Mouse (Mus musculus) CH12.LX (cell line): ENCODE data around the gene Muc3.

Experiments
- BHLHE40 ChIP-seq: IDR thresholded peaks from 2 replicates; pipeline ENCODE4 v1.6.1; 2011; ENCODE audit warnings: mild to moderate bottlenecking, low read depth, low read length, improper control_type of control experiment
- CTCF ChIP-seq, 2 experiments: IDR thresholded peaks in 1 of 2; conservative IDR thresholded peaks in 1 of 2; 2 replicates each; pipeline ENCODE4 v1.5.1; 2011 to 2012; ENCODE audit warnings: low read depth in 2 of 2, low read length in 2 of 2, improper control_type of control experiment in 1 of 2, inconsistent platforms in 1 of 2, mild to moderate bottlenecking in 1 of 2, moderate library complexity in 1 of 2
- EP300 ChIP-seq: IDR thresholded peaks from 2 replicates; pipeline ENCODE4 v1.6.1; 2011; ENCODE audit warnings: low read length, improper control_type of control experiment
- IRF4 ChIP-seq: IDR thresholded peaks from 2 replicates; pipeline ENCODE4 v1.6.1; 2014; ENCODE audit warnings: low read depth, mild to moderate bottlenecking, inconsistent platforms, low read length, improper control_type of control experiment
- JUND ChIP-seq: conservative IDR thresholded peaks from 2 replicates; pipeline ENCODE4 v1.6.1; 2011; ENCODE audit warnings: low read depth, low read length, improper control_type of control experiment
- KAT2A ChIP-seq: IDR thresholded peaks from 2 replicates; pipeline ENCODE4 v1.6.1; 2012; ENCODE audit warnings: low read length, improper control_type of control experiment, inconsistent platforms; ENCODE audit not compliant: insufficient replicate concordance
- MAFK ChIP-seq: IDR thresholded peaks from 2 replicates; pipeline ENCODE4 v1.6.1; 2011; ENCODE audit warnings: low read length, improper control_type of control experiment; ENCODE audit not compliant: insufficient replicate concordance
- POLR2A ChIP-seq: IDR thresholded peaks from 2 replicates; pipeline ENCODE4 v1.6.1; 2011; ENCODE audit warnings: low read depth, mild to moderate bottlenecking, improper control_type of control experiment, low read length
- POLR2AphosphoS2 ChIP-seq: IDR thresholded peaks from 2 replicates; pipeline ENCODE4 v1.6.1; 2011; ENCODE audit warnings: low read depth, low read length, improper control_type of control experiment
- RAD21 ChIP-seq: IDR thresholded peaks from 2 replicates; pipeline ENCODE4 v1.6.1; 2011; ENCODE audit warnings: low read depth, mild to moderate bottlenecking, low read length, improper control_type of control experiment, moderate library complexity
- SMC3 ChIP-seq: IDR thresholded peaks from 2 replicates; pipeline ENCODE4 v1.6.1; 2011; ENCODE audit warnings: low read depth, low read length, improper control_type of control experiment

GRCm38 (mm10) chr5:137152623-137153022 lies 3.5 kb upstream of the Muc3 start:
- TF ChIP-seq CTCF (conservative IDR thresholded peaks at IDR 0.05 in 1 of 2, IDR thresholded peaks at IDR 0.05 in 1 of 2; ENCODE audit: low read depth in 2 of 2, low read length in 2 of 2) (no peak), POLR2A (no peak), EP300 (no peak), IRF4 (no peak), POLR2AphosphoS2 (no peak), JUND (no peak), BHLHE40 (no peak), RAD21 (no peak), MAFK (no peak), SMC3 (no peak), KAT2A (no peak)
